Mouse (Mus musculus) retina, postnatal 7 days (tissue): ENCODE measurements at regions not wholly inside any gene's neighbourhood (a gene's known extent, or its start where the extent isn't known, plus 50 kb on each side); places are given as distances from the start of the nearest gene placed in this dataset.

Experiments
- DNase-seq: peaks from one replicate; pipeline ENCODE4 v3.0.0-alpha.2; 2012; ENCODE audit warnings: low read depth, low spot score

DNA sequence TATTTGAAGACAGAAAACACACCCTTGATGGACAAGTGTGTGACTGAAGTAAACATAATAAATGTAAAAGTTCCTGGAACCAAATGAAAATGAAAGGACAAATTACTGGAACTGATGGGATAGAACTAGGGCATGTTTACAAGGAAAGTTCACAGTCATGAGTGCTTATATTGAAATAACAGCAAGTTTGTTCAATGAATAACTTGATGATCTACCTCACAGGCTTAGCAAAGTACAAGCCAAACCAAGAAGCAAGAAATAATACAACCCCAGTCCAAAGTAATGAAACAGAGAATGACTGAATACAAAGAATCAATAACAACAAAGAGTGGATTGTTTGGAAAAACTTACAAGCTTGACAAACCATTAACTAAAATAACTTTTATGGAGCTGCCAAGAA is 56.2 kb downstream of the Gm379 start:
- no peak for DNase-seq

DNA sequence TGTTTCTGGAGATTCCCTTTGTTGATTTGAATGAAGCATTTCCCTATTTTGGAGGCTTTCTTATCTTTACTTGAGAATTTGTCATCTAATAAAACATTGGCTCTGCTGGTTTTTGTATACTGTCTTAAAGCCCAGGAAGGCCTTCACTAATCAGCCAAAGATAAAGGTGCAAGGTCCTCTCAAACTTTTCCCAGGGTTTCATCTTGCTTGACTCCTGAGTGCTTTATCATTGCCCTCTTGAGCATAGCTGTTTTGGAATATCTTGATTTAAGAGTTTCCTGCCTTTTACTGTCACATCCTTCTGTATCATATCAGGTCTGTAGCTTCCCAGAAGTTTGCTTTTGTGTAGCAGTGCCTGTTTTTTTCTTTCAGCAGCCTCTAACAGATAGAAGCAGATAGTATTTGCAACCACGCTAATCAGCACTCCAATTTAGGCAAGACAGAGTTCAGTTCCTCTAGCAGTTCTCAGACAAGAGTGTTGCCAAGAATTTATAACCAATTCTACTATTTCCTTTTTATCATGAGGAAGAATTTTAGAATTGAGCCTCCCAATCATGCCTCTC is 64.7 kb downstream of the Gm379 start:
- DNase-seq = no peak

- DNase-seq = no peak
Observed at GRCm38 (mm10) chrX:108561977-108562376, 102.7 kb downstream of the Gm379 start.

DNA sequence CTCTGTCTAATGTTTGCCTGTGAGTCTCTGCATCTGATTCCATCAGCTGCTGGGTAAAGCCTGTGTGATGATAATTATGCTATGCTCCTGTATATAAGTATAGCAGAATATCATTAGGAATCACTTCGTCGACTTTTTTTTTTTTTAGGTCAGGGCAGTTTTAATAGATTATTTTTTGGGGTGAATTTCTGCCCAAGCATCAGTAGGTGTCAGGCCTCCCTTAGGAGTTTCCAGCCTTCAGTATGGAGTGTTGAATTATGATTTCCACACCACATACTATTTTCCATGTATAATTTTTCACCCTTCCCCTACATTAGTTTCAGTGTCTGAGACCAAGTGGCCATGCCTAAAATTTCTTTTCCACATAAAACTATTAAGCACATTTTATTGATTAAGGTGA is 121.5 kb downstream of the Gm379 start:
- DNase-seq = no peak

DNA sequence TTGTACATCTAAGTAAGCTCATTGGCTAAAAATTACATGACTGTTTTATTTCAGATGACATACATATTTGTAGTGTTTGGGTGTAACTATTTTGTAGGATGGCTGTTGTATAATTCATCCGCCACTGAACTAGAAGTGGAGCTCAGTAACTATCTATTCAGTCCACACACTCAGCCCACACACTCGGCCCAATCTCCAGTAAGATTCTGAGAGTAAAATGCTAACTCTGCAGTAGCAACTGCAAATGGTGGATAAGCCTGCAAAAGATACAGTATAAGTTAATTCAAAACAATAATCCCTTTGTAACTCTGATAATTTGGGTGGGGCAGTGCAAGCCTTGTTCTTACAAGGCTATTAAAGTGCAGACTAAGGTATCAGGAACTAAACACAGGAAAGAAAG is 123.3 kb downstream of the Gm379 start:
- DNase-seq = no peak

DNA sequence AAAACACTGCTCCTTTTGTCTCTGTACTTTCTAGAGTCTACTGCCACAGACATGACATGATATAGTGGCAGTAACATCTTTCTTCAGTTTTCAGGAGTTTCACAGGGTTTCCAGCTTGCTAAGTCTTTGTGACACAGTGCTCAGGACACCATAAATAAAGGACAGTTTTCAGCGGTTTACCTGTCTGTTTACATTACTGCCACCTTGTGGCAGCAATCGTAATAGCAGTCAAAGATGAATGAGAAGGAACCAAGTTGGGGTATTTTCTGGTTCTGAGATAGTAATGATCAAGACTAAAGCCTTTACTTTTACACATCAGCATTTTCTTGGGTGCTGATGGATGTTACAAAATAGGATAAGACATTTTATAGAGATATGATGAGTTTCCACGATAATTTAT is 127.7 kb downstream of the Gm379 start:
- peak; percentile 19 for DNase-seq
